Comparison of ENCODE assay signal across 17 mouse cellular contexts in the genomic region with DNA sequence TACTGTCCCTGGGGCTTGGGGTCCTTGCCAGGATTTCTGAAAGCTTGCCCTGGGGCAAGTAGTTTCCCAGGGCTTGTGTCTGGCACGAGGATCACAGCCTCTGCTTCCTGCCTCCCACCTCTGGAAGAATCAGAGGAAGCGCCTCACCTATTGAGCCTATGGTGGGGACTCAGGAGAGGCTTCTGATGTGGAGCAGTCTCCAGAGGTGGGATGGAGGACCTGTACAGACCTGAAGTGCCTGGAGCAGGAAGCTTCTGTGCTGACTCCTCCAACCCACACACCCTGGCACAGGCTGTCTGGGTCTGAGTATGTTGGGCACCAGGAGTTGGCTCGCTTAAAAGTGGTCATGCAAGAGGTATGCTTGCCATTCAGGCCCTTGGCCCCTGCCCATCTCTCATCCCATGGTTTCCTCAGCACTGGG. TPM values are rescaled to one million over a fixed set of nuclear protein-coding genes. Genes with fewer than 3 reads are reported as not detected.
A peak's percentile ranks its signal among the peaks of the same experiment; 100 is the strongest.
DNase-seq lines count a peak whose midpoint lies in the region; ATAC-seq and TF ChIP-seq lines count a peak whose summit lies in the region.
"Had no signal": no experiment of that assay in that cellular context is flagged by ENCODE, and none has a peak within 500 bp of the region (broad histone marks: within the 10 kb centered on the region; RNA-seq: fewer than 3 reads in every experiment).

No protein-coding gene starts in this region.

- 0 out of 2 replicates have a peak, but pooled peaks cover 2% of the 10 kb centered on the region for H3K9me3 ChIP-seq in liver, postnatal 0 days (ENCODE audit: low read length)
- peaks cover 8% of the 10 kb centered on the region; the same call in 1 of the 2 replicates for H3K9me3 ChIP-seq in liver, embryonic 12.5 days (replicated peaks)
- H3K9me3 ChIP-seq in midbrain, embryonic 16.5 days (replicated peaks; ENCODE audit: control insufficient read depth, low read length, poor library complexity, severe bottlenecking) = 0 out of 2 replicates have a peak, but pooled peaks cover 3% of the 10 kb centered on the region

- no peaks in the 10 kb centered on the region for H3K36me3 ChIP-seq in liver, postnatal 0 days (replicated peaks; ENCODE audit: insufficient read depth, low read length)
- H3K36me3 ChIP-seq in liver, embryonic 12.5 days = no peaks in the 10 kb centered on the region
- no peaks in the 10 kb centered on the region for H3K36me3 ChIP-seq in midbrain, embryonic 16.5 days (ENCODE audit: control insufficient read depth, insufficient read depth, low read length)
- H3K36me3 ChIP-seq: heart, embryonic 12.5 days had no signal

- H3K4me1 ChIP-seq in liver, postnatal 0 days (ENCODE audit: insufficient read depth) = peaks cover 9% of the 10 kb centered on the region
- peaks cover 7% of the 10 kb centered on the region for H3K4me1 ChIP-seq in liver, embryonic 12.5 days
- H3K4me1 ChIP-seq in brown adipose tissue, adult 24 weeks (ENCODE audit: control insufficient read depth, insufficient read depth, insufficient read length, low read length) = peaks cover 15% of the 10 kb centered on the region
- H3K4me1 ChIP-seq in midbrain, embryonic 16.5 days (ENCODE audit: control insufficient read depth, insufficient read depth, low read length) = no peaks in the 10 kb centered on the region

- H3K4me2 ChIP-seq in liver, postnatal 0 days (ENCODE audit: low read depth, low read length) = no peak overlapping the region
- no peak overlapping the region for H3K4me2 ChIP-seq in liver, embryonic 12.5 days
- no peak overlapping the region for H3K4me2 ChIP-seq in midbrain, embryonic 16.5 days (ENCODE audit: low read length)
- H3K4me2 ChIP-seq: heart, embryonic 12.5 days had no signal

- peak; percentile 53 for DNase-seq in gastrocnemius, adult 18-20 months (ENCODE audit: low spot score)
- no peak for DNase-seq in gastrocnemius, postnatal 10 days
- no peak for DNase-seq in liver, postnatal 0 days
- peak; percentile 63 for DNase-seq in skeletal muscle tissue, adult 2 months (ENCODE audit: low read depth, low spot score)
- DNase-seq in embryo, embryonic 10.5 days (ENCODE audit: low spot score) = no peak
- DNase-seq: adrenal gland, postnatal 25 days; cerebellum, postnatal 10 days; kidney, adult 18-20 months; kidney, postnatal 14 days; layer of hippocampus, adult 9-11 months; right cerebral cortex, adult 18-20 months had no signal

- ATAC-seq in liver, postnatal 0 days = no peak
- ATAC-seq in liver, embryonic 12.5 days = no peak
- no peak for ATAC-seq in midbrain, embryonic 16.5 days
- ATAC-seq: activated CD4-positive, CD25-positive, alpha-beta regulatory T cell, adult 4 months; forebrain, embryonic 14.5 days had no signal

- no peak for TF ChIP-seq CTCF in liver, postnatal 0 days (IDR thresholded peaks at IDR 0.05; ENCODE audit: low read depth)

- 72% methylated on average over 3 of the region's 3 CpGs for whole genome bisulfite sequencing in liver, postnatal 0 days (ENCODE audit: insufficient replicate concordance)
- WGBS in liver, embryonic 12.5 days (ENCODE audit: insufficient replicate concordance) = 64% methylated on average over 3 of the region's 3 CpGs
- 74% methylated on average over 3 of the region's 3 CpGs for WGBS in midbrain, embryonic 16.5 days

- no peak overlapping the region for H3K4me3 ChIP-seq in liver, postnatal 0 days (ENCODE audit: low read depth, low read length)
- H3K4me3 ChIP-seq in liver, embryonic 12.5 days = no peak overlapping the region
- no peak overlapping the region for H3K4me3 ChIP-seq in brown adipose tissue, adult 24 weeks (ENCODE audit: insufficient read depth, low read depth, low read length)
- H3K4me3 ChIP-seq in midbrain, embryonic 16.5 days (ENCODE audit: low read depth, low read length) = no peak overlapping the region
- H3K4me3 ChIP-seq: heart, embryonic 12.5 days had no signal

- H3K27me3 ChIP-seq in liver, postnatal 0 days (ENCODE audit: insufficient read depth, low read length) = no peaks in the 10 kb centered on the region
- H3K27me3 ChIP-seq in liver, embryonic 12.5 days (replicated peaks) = no peaks in the 10 kb centered on the region
- no peaks in the 10 kb centered on the region for H3K27me3 ChIP-seq in midbrain, embryonic 16.5 days (ENCODE audit: control insufficient read depth, insufficient read depth, low read depth, low read length)
- H3K27me3 ChIP-seq: heart, embryonic 12.5 days had no signal

- H3K27ac ChIP-seq in liver, postnatal 0 days (ENCODE audit: low read depth) = 0 out of 2 replicates have a peak overlapping the region, but pooled peaks have one; percentile 22
- no peak overlapping the region for H3K27ac ChIP-seq in liver, embryonic 12.5 days
- H3K27ac ChIP-seq in brown adipose tissue, adult 24 weeks (replicated peaks; ENCODE audit: low read depth, low read length) = peak overlapping the region; percentile 28
- H3K27ac ChIP-seq in midbrain, embryonic 16.5 days (ENCODE audit: low read length) = no peak overlapping the region

- no peak overlapping the region for H3K9ac ChIP-seq in liver, postnatal 0 days (replicated peaks)
- no peak overlapping the region for H3K9ac ChIP-seq in liver, embryonic 12.5 days
- no peak overlapping the region for H3K9ac ChIP-seq in midbrain, embryonic 16.5 days (ENCODE audit: low read depth, low read length)
- H3K9ac ChIP-seq: heart, embryonic 12.5 days had no signal

- no peak for TF ChIP-seq EP300 in liver, postnatal 0 days (IDR thresholded peaks at IDR 0.05; ENCODE audit: low read depth)

RNA-seq across cellular contexts. Expression of gene Cdkn2aipnl, which starts 45.0 kb away (rescaled TPM):
- total RNA-seq in gastrocnemius, adult 18-20 months (2021) = 10 to 100 TPM; 24.3 to 27.2 TPM
- total RNA-seq in gastrocnemius, postnatal 10 days (2021) = 10 to 100 TPM; 15.7 to 18.4 TPM
- polyA plus RNA-seq in liver, postnatal 0 days (2015; fragmentation: Nextera tagmentation; extraction: Ambion mirVana) = 30.7 and 33.3 TPM in 2 replicates
- 75.0 and 77.3 TPM in 2 replicates for polyA plus RNA-seq in liver, embryonic 12.5 days (2016; fragmentation: Nextera tagmentation; extraction: Ambion mirVana)
- 11.1 and 11.7 TPM in 2 replicates for polyA plus RNA-seq in brown adipose tissue, adult 24 weeks (2012; ENCODE audit: insufficient read depth, insufficient read length, missing spikeins)
- polyA plus RNA-seq in midbrain, embryonic 16.5 days (2015; fragmentation: Nextera tagmentation; extraction: Ambion mirVana) = 125 and 134 TPM in 2 replicates

Comparison
In these comparisons a context has a peak if more than half of its experiments do, and no peak if none do; other contexts are left out.
1. DNase-seq: peak in gastrocnemius, adult 18-20 months (single experiment) and skeletal muscle tissue, adult 2 months (single experiment); none in gastrocnemius, postnatal 10 days (single experiment), liver, postnatal 0 days (single experiment) and embryo, embryonic 10.5 days (single experiment).
2. H3K27ac ChIP-seq: peak in liver, postnatal 0 days (single experiment) and brown adipose tissue, adult 24 weeks (single experiment); none in liver, embryonic 12.5 days (single experiment) and midbrain, embryonic 16.5 days (single experiment).